Mouse (Mus musculus) C2C12 (cell line): ENCODE data around the gene Paqr3.

Source experiments
- CTCF ChIP-seq: IDR thresholded peaks from one replicate; pipeline ENCODE4 v1.5.1; 2011; ENCODE audit not compliant: control insufficient read depth, insufficient read depth, insufficient read length
- MYOD1 ChIP-seq: IDR thresholded peaks from one replicate; pipeline ENCODE4 v1.6.1; 2011; ENCODE audit warnings: low read depth; ENCODE audit not compliant: control insufficient read depth, insufficient read length
- MYOG ChIP-seq: IDR thresholded peaks from one replicate; pipeline ENCODE4 v1.6.1; 2011; ENCODE audit not compliant: control insufficient read depth, insufficient read length; ENCODE audit errors: extremely low read depth
- USF1 ChIP-seq: IDR thresholded peaks from one replicate; pipeline ENCODE4 v1.6.1; 2011; ENCODE audit warnings: low read depth, mild to moderate bottlenecking, control low read depth, moderate library complexity

DNA sequence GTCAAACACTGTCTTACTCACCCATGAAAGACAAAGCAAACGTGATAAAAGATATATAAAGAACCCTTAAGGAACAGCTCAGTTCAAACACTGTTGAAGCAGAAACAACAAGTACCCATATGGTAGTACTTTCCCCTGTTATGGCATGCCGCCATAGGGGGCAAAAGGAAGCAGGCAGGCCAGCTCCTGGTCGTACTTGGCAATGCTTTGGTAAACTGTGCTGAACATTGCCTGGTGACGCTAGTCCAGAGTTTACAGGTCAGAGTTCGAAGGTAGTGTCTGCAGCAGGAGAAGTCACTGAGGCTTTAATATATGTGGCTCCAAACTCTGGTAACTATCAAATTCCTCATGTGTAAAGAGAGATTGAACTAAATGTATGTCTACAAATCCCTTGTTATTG is 32.8 kb downstream of the Paqr3 start:
- no peak for TF ChIP-seq CTCF
- no peak for TF ChIP-seq MYOD1
- no peak for TF ChIP-seq USF1
- no peak for TF ChIP-seq MYOG
